Mouse (Mus musculus): Measurements from ENCODE around the gene St3gal6. TPM values are rescaled to one million over a fixed set of nuclear protein-coding genes. Genes with fewer than 3 reads are reported as not detected.
A peak's percentile ranks its signal among the peaks of the same experiment; 100 is the strongest.

Gene St3gal6
- polyA plus RNA-seq, 1 experiment from 2014 or later, result 10.4 TPM

GRCm38 (mm10) chr16:58523044-58523859, 791 bp downstream of the St3gal6 start:
- Histone ChIP-seq H3K9ac (peak overlapping the region; percentile 85), H3K9me3 (ENCODE audit: control insufficient read depth, low read length) (peaks cover 10% of the 10 kb centered on the region; the same call in 1 of the 2 replicates), H3K4me3 (replicated peaks; ENCODE audit: low read length) (peak overlapping the region; percentile 86), H3K27me3 (ENCODE audit: control insufficient read depth, insufficient read depth, low read length) (peaks cover 11% of the 10 kb centered on the region), H3K36me3 (replicated peaks; ENCODE audit: control insufficient read depth, insufficient read depth) (no peaks in the 10 kb centered on the region), H3K27ac (peak overlapping the region; percentile 80), H3K4me1 (replicated peaks; ENCODE audit: control insufficient read depth, insufficient read depth, low read length) (peaks cover 6% of the 10 kb centered on the region; the same call in 1 of the 2 replicates), H3K4me2 (replicated peaks) (peak overlapping the region; percentile 88)
- ATAC-seq (ENCODE audit: low FRiP score) (peak; percentile 92), DNase-seq (ENCODE audit: low spot score) (peak; percentile 61)
- WGBS, result under 1% methylated on average over 53 of the region's 58 CpGs

GRCm38 (mm10) chr16:58522677-58523043, 1.4 kb downstream of the St3gal6 start:
- whole genome bisulfite sequencing, result 2% methylated on average over 15 of the region's 16 CpGs
- no peak for DNase-seq (ENCODE audit: low spot score)
- no peaks in the 10 kb centered on the region for H3K36me3 ChIP-seq (replicated peaks; ENCODE audit: control insufficient read depth, insufficient read depth)

GRCm38 (mm10) chr16:58521900-58522299, 2.1 kb downstream of the St3gal6 start:
- H3K9ac ChIP-seq, result peak overlapping the region; percentile 85

More at GRCm38 (mm10) chr16:58522677-58523043, 1.4 kb downstream of the St3gal6 start:
- ATAC-seq (ENCODE audit: low FRiP score), result peak; percentile 49; the same call in 1 of the 2 replicates
- Histone ChIP-seq H3K4me2 (replicated peaks) (peak overlapping the region; percentile 88), H3K27me3 (ENCODE audit: control insufficient read depth, insufficient read depth, low read length) (peaks cover 11% of the 10 kb centered on the region), H3K4me1 (replicated peaks; ENCODE audit: control insufficient read depth, insufficient read depth, low read length) (peaks cover 6% of the 10 kb centered on the region; the same call in 1 of the 2 replicates), H3K9me3 (ENCODE audit: control insufficient read depth, low read length) (peaks cover 10% of the 10 kb centered on the region; the same call in 1 of the 2 replicates), H3K4me3 (replicated peaks; ENCODE audit: low read length) (peak overlapping the region; percentile 86), H3K27ac (peak overlapping the region; percentile 80), H3K9ac (peak overlapping the region; percentile 85)

GRCm38 (mm10) chr16:58521182-58521581, 2.9 kb downstream of the St3gal6 start:
- Histone ChIP-seq H3K9me3 (ENCODE audit: control insufficient read depth, low read length) (peaks cover 10% of the 10 kb centered on the region; the same call in 1 of the 2 replicates), H3K27me3 (ENCODE audit: control insufficient read depth, insufficient read depth, low read length) (peaks cover 11% of the 10 kb centered on the region), H3K4me3 (replicated peaks; ENCODE audit: low read length) (no peak overlapping the region; the same call in 1 of the 2 replicates), H3K36me3 (replicated peaks; ENCODE audit: control insufficient read depth, insufficient read depth) (no peaks in the 10 kb centered on the region), H3K4me2 (replicated peaks) (peak overlapping the region; percentile 20; the same call in 1 of the 2 replicates), H3K27ac (no peak overlapping the region), H3K9ac (no peak overlapping the region), H3K4me1 (replicated peaks; ENCODE audit: control insufficient read depth, insufficient read depth, low read length) (peaks cover 6% of the 10 kb centered on the region; the same call in 1 of the 2 replicates)
- DNase-seq (ENCODE audit: low spot score) (no peak), ATAC-seq (ENCODE audit: low FRiP score) (no peak)
- 86% methylated on average over 4 of the region's 4 CpGs for WGBS

More at GRCm38 (mm10) chr16:58521900-58522299, 2.1 kb downstream of the St3gal6 start:
- ATAC-seq (ENCODE audit: low FRiP score) (no peak), DNase-seq (ENCODE audit: low spot score) (no peak)
- 54% methylated on average over 7 of the region's 7 CpGs for WGBS
- no peaks in the 10 kb centered on the region for H3K36me3 ChIP-seq (replicated peaks; ENCODE audit: control insufficient read depth, insufficient read depth)
- H3K9me3 ChIP-seq (ENCODE audit: control insufficient read depth, low read length), result peaks cover 10% of the 10 kb centered on the region; the same call in 1 of the 2 replicates
- peaks cover 6% of the 10 kb centered on the region; the same call in 1 of the 2 replicates for H3K4me1 ChIP-seq (replicated peaks; ENCODE audit: control insufficient read depth, insufficient read depth, low read length)
- peak overlapping the region; percentile 88 for H3K4me2 ChIP-seq (replicated peaks)
- H3K27ac ChIP-seq, result no peak overlapping the region
- peak overlapping the region; percentile 86 for H3K4me3 ChIP-seq (replicated peaks; ENCODE audit: low read length)
- H3K27me3 ChIP-seq (ENCODE audit: control insufficient read depth, insufficient read depth, low read length), result peaks cover 11% of the 10 kb centered on the region

GRCm38 (mm10) chr16:58520457-58520856, 3.6 kb downstream of the St3gal6 start:
- DNase-seq (ENCODE audit: low spot score) (no peak), ATAC-seq (ENCODE audit: low FRiP score) (no peak)
- Histone ChIP-seq H3K4me2 (replicated peaks) (no peak overlapping the region), H3K9me3 (ENCODE audit: control insufficient read depth, low read length) (peaks cover 10% of the 10 kb centered on the region; the same call in 1 of the 2 replicates), H3K9ac (no peak overlapping the region), H3K27me3 (ENCODE audit: control insufficient read depth, insufficient read depth, low read length) (peaks cover 11% of the 10 kb centered on the region), H3K27ac (no peak overlapping the region), H3K36me3 (replicated peaks; ENCODE audit: control insufficient read depth, insufficient read depth) (no peaks in the 10 kb centered on the region), H3K4me3 (replicated peaks; ENCODE audit: low read length) (no peak overlapping the region), H3K4me1 (replicated peaks; ENCODE audit: control insufficient read depth, insufficient read depth, low read length) (peaks cover 6% of the 10 kb centered on the region; the same call in 1 of the 2 replicates)
- WGBS, result 93% methylated on average over 6 of the region's 6 CpGs

GRCm38 (mm10) chr16:58519650-58520073, 4.4 kb downstream of the St3gal6 start:
- ATAC-seq (ENCODE audit: low FRiP score), result peak; percentile 19; the same call in 1 of the 2 replicates
- no peak overlapping the region for H3K9ac ChIP-seq

GRCm38 (mm10) chr16:58516960-58517798, 6.9 kb downstream of the St3gal6 start:
- Histone ChIP-seq H3K4me2 (replicated peaks) (no peak overlapping the region), H3K27me3 (ENCODE audit: control insufficient read depth, insufficient read depth, low read length) (peaks cover 11% of the 10 kb centered on the region), H3K27ac (no peak overlapping the region), H3K36me3 (replicated peaks; ENCODE audit: control insufficient read depth, insufficient read depth) (no peaks in the 10 kb centered on the region), H3K4me3 (replicated peaks; ENCODE audit: low read length) (no peak overlapping the region), H3K9me3 (ENCODE audit: control insufficient read depth, low read length) (no peaks in the 10 kb centered on the region), H3K9ac (no peak overlapping the region), H3K4me1 (replicated peaks; ENCODE audit: control insufficient read depth, insufficient read depth, low read length) (peaks cover 17% of the 10 kb centered on the region; the same call in 1 of the 2 replicates)
- WGBS, result 93% methylated on average over 7 of the region's 7 CpGs
- no peak for ATAC-seq (ENCODE audit: low FRiP score)
- no peak for DNase-seq (ENCODE audit: low spot score)

More at GRCm38 (mm10) chr16:58519650-58520073, 4.4 kb downstream of the St3gal6 start:
- peak overlapping the region; percentile 37 for H3K4me2 ChIP-seq (replicated peaks)
- peaks cover 6% of the 10 kb centered on the region; the same call in 1 of the 2 replicates for H3K4me1 ChIP-seq (replicated peaks; ENCODE audit: control insufficient read depth, insufficient read depth, low read length)
- peaks cover 11% of the 10 kb centered on the region for H3K27me3 ChIP-seq (ENCODE audit: control insufficient read depth, insufficient read depth, low read length)
- WGBS, result 57% methylated on average over 11 of the region's 11 CpGs
- no peak overlapping the region for H3K4me3 ChIP-seq (replicated peaks; ENCODE audit: low read length)
- no peaks in the 10 kb centered on the region for H3K36me3 ChIP-seq (replicated peaks; ENCODE audit: control insufficient read depth, insufficient read depth)
- H3K27ac ChIP-seq, result no peak overlapping the region
- H3K9me3 ChIP-seq (ENCODE audit: control insufficient read depth, low read length), result peaks cover 6% of the 10 kb centered on the region; the same call in 1 of the 2 replicates
- no peak for DNase-seq (ENCODE audit: low spot score)

- Histone ChIP-seq H3K9me3 (ENCODE audit: control insufficient read depth, low read length) (no peaks in the 10 kb centered on the region), H3K27me3 (ENCODE audit: control insufficient read depth, insufficient read depth, low read length) (peaks cover 6% of the 10 kb centered on the region), H3K4me1 (replicated peaks; ENCODE audit: control insufficient read depth, insufficient read depth, low read length) (peaks cover 17% of the 10 kb centered on the region; the same call in 1 of the 2 replicates), H3K9ac (no peak overlapping the region), H3K4me3 (replicated peaks; ENCODE audit: low read length) (no peak overlapping the region), H3K4me2 (replicated peaks) (no peak overlapping the region), H3K36me3 (replicated peaks; ENCODE audit: control insufficient read depth, insufficient read depth) (no peaks in the 10 kb centered on the region), H3K27ac (no peak overlapping the region)
- DNase-seq (ENCODE audit: low spot score) (no peak), ATAC-seq (ENCODE audit: low FRiP score) (no peak)
- 87% methylated on average over 2 of the region's 2 CpGs for WGBS
Observed at GRCm38 (mm10) chr16:58516161-58516560, 7.9 kb downstream of the St3gal6 start.
